In genomic region chr19:57357811-57358210, GRCm38 (mm10) we compare ENCODE assay signal across 10 mouse cellular contexts. TPM values are rescaled to one million over a fixed set of nuclear protein-coding genes. Genes with fewer than 3 reads are reported as not detected.
A peak's percentile ranks its signal among the peaks of the same experiment; 100 is the strongest.
DNase-seq lines count a peak whose midpoint lies in the region; ATAC-seq and TF ChIP-seq lines count a peak whose summit lies in the region.
"Had no signal": no experiment of that assay in that cellular context is flagged by ENCODE, and none has a peak within 500 bp of the region (broad histone marks: within the 10 kb centered on the region; RNA-seq: fewer than 3 reads in every experiment).

No protein-coding gene starts in this region.

- H3K9me3 ChIP-seq in liver, postnatal 0 days (ENCODE audit: low read length), result no peaks in the 10 kb centered on the region
- H3K9me3 ChIP-seq: limb, embryonic 12.5 days had no signal

- 0 out of 2 replicates have a peak, but pooled peaks cover 1% of the 10 kb centered on the region for H3K36me3 ChIP-seq in liver, adult 2 months (ENCODE audit: control insufficient read depth, insufficient read depth, low read length)
- no peaks in the 10 kb centered on the region; the same call in 1 of the 2 replicates for H3K36me3 ChIP-seq in liver, postnatal 0 days (replicated peaks; ENCODE audit: insufficient read depth, low read length)
- H3K36me3 ChIP-seq: limb, embryonic 12.5 days had no signal

- WGBS in liver, adult 2 months, result 60% methylated on average over 5 of the region's 5 CpGs
- WGBS in bone marrow, adult 2 months, result 56% methylated on average over 5 of the region's 5 CpGs
- 74% methylated on average over 5 of the region's 5 CpGs for WGBS in liver, postnatal 0 days (ENCODE audit: insufficient replicate concordance)

- peak overlapping the region; percentile 83 for H3K4me2 ChIP-seq in liver, postnatal 0 days (ENCODE audit: low read depth, low read length)
- H3K4me2 ChIP-seq: limb, embryonic 12.5 days had no signal

- no peaks in the 10 kb centered on the region for H3K27me3 ChIP-seq in liver, adult 2 months (ENCODE audit: control insufficient read depth, insufficient read depth, low read length)
- H3K27me3 ChIP-seq in liver, postnatal 0 days (ENCODE audit: insufficient read depth, low read length), result no peaks in the 10 kb centered on the region
- H3K27me3 ChIP-seq: limb, embryonic 12.5 days had no signal

- TF ChIP-seq POLR2A in liver, adult 2 months (IDR thresholded peaks at IDR 0.05; ENCODE audit: extremely low read depth, insufficient read depth, low read length), result no peak
- no peak for TF ChIP-seq POLR2A in bone marrow, adult 2 months (IDR thresholded peaks at IDR 0.05; ENCODE audit: borderline replicate concordance, control insufficient read depth, low read depth, low read length)

- H3K4me3 ChIP-seq in gastrocnemius, adult 2 months, result peak overlapping the region; percentile 90
- H3K4me3 ChIP-seq in liver, adult 2 months (ENCODE audit: insufficient read depth, low read depth, low read length), result peak overlapping the region; percentile 61
- H3K4me3 ChIP-seq in bone marrow, adult 2 months (replicated peaks; ENCODE audit: control insufficient read depth, low read depth, low read length), result peak overlapping the region; percentile 22
- H3K4me3 ChIP-seq in liver, postnatal 0 days (ENCODE audit: low read depth, low read length), result peak overlapping the region; percentile 97
- H3K4me3 ChIP-seq: limb, embryonic 12.5 days had no signal

- H3K27ac ChIP-seq in gastrocnemius, adult 2 months, result peak overlapping the region; percentile 88
- no peak overlapping the region for H3K27ac ChIP-seq in liver, adult 2 months (replicated peaks; ENCODE audit: insufficient read depth, low read depth, low read length)
- H3K27ac ChIP-seq in bone marrow, adult 2 months (ENCODE audit: control insufficient read depth, insufficient read depth, low read depth, low read length, poor library complexity), result no peak overlapping the region
- peak overlapping the region; percentile 99 for H3K27ac ChIP-seq in liver, postnatal 0 days (ENCODE audit: low read depth)
- H3K27ac ChIP-seq: hindbrain, postnatal 0 days; limb, embryonic 12.5 days had no signal

- no peak for ATAC-seq in liver, postnatal 0 days
- ATAC-seq in megakaryocyte progenitor cell, adult 5-6 weeks (replicated peaks; ENCODE audit: poor library complexity), result no peak
- ATAC-seq: hindbrain, postnatal 0 days had no signal

- intact Hi-C loops in gastrocnemius, adult 2 months (cut with DNase I), result no loop called here

- peaks cover 9% of the 10 kb centered on the region for H3K4me1 ChIP-seq in liver, adult 2 months (ENCODE audit: control insufficient read depth, insufficient read depth, low read length)
- peaks cover 10% of the 10 kb centered on the region for H3K4me1 ChIP-seq in bone marrow, adult 2 months (ENCODE audit: control insufficient read depth, insufficient read depth, low read length)
- H3K4me1 ChIP-seq in liver, postnatal 0 days (ENCODE audit: insufficient read depth), result peaks cover 52% of the 10 kb centered on the region

- no peak for TF ChIP-seq CTCF in gastrocnemius, adult 2 months (IDR thresholded peaks at IDR 0.05)
- TF ChIP-seq CTCF in liver, adult 2 months (IDR thresholded peaks at IDR 0.05; ENCODE audit: low read depth, low read length), result no peak
- TF ChIP-seq CTCF in bone marrow, adult 2 months (IDR thresholded peaks at IDR 0.05; ENCODE audit: control insufficient read depth, insufficient read depth, low read length), result no peak
- no peak for TF ChIP-seq CTCF in liver, postnatal 0 days (IDR thresholded peaks at IDR 0.05; ENCODE audit: low read depth)

- DNase-seq in gastrocnemius, adult 2 months, result no peak
- no peak for DNase-seq in gastrocnemius, postnatal 10 days
- peak; percentile 59 for DNase-seq in liver, adult 2 months (ENCODE audit: extremely low read depth, low read depth, low spot score)
- no peak for DNase-seq in liver
- peak; percentile 16 for DNase-seq in liver, postnatal 0 days
- no peak for DNase-seq in layer of hippocampus, adult 9-10 months (ENCODE audit: low spot score)

- peaks cover 12% of the 10 kb centered on the region; the same call in 1 of the 2 replicates for H3K79me2 ChIP-seq in liver, adult 2 months (ENCODE audit: control insufficient read depth, insufficient read depth, low read length)

- peak overlapping the region; percentile 56 for H3K9ac ChIP-seq in liver, adult 2 months (ENCODE audit: low read depth, low read length)
- peak overlapping the region; percentile 72 for H3K9ac ChIP-seq in liver, postnatal 0 days (replicated peaks)
- H3K9ac ChIP-seq: limb, embryonic 12.5 days had no signal

- TF ChIP-seq EP300 in liver, postnatal 0 days (IDR thresholded peaks at IDR 0.05; ENCODE audit: low read depth), result no peak

RNA-seq across cellular contexts. Expression of gene Fam160b1, which starts 2.7 kb away (rescaled TPM):
- 10 to 100 TPM; 12.0 to 17.4 TPM for total RNA-seq in gastrocnemius, adult 2 months (2021)
- total RNA-seq in gastrocnemius, postnatal 10 days (2021), result 10 to 100 TPM in 1 of 2 experiments, 1 to 10 TPM in 1; 9.6 to 12.8 TPM
- 18.4 and 21.7 TPM in 2 replicates for total RNA-seq in liver, adult 2 months (2014; rRNA removed)
- 10.6 and 10.9 TPM in 2 replicates for polyA plus RNA-seq in liver, adult 2 months (2012; rRNA removed)
- polyA plus RNA-seq in bone marrow, adult 2 months (2011; ENCODE audit: insufficient read depth, insufficient read length, low replicate concordance, missing spikeins), result 5.0 and 14.4 TPM in 2 replicates
- 7.8 and 9.2 TPM in 2 replicates for polyA plus RNA-seq in liver, postnatal 0 days (2015; fragmentation: Nextera tagmentation; extraction: Ambion mirVana)
- total RNA-seq in megakaryocyte progenitor cell, adult 5-6 weeks (2015), result 18.8 and 23.0 TPM in 2 replicates
- 12.7 and 13.2 TPM in 2 replicates for total RNA-seq in megakaryocyte progenitor cell, adult 5-6 weeks (2017)

RNA-seq across cellular contexts. Expression of gene Ablim1, which starts 43.1 kb away (rescaled TPM):
- 10 to 100 TPM; 38.5 to 56.1 TPM for total RNA-seq in gastrocnemius, adult 2 months (2021)
- 10 to 100 TPM; 42.8 to 52.0 TPM for total RNA-seq in gastrocnemius, postnatal 10 days (2021)
- total RNA-seq in liver, adult 2 months (2014; rRNA removed), result 23.7 and 35.2 TPM in 2 replicates
- polyA plus RNA-seq in liver, adult 2 months (2012; rRNA removed), result 16.4 and 16.6 TPM in 2 replicates
- polyA plus RNA-seq in bone marrow, adult 2 months (2011; ENCODE audit: insufficient read depth, insufficient read length, low replicate concordance, missing spikeins), result 10.7 and 15.5 TPM in 2 replicates
- 11.5 and 12.0 TPM in 2 replicates for polyA plus RNA-seq in liver, postnatal 0 days (2015; fragmentation: Nextera tagmentation; extraction: Ambion mirVana)
- total RNA-seq in megakaryocyte progenitor cell, adult 5-6 weeks (2015), result 6.1 and 7.0 TPM in 2 replicates
- 6.7 and 8.1 TPM in 2 replicates for total RNA-seq in megakaryocyte progenitor cell, adult 5-6 weeks (2017)

Comparison
In these comparisons a context has a peak if more than half of its experiments do, and no peak if none do; other contexts are left out.
1. DNase-seq: peak in liver, adult 2 months (single experiment) and liver, postnatal 0 days (single experiment); none in gastrocnemius, adult 2 months (single experiment), gastrocnemius, postnatal 10 days (single experiment), liver (single experiment) and layer of hippocampus, adult 9-10 months (single experiment).
2. H3K27ac ChIP-seq: peak in gastrocnemius, adult 2 months (single experiment) and liver, postnatal 0 days (single experiment); none in liver, adult 2 months (single experiment) and bone marrow, adult 2 months (single experiment).
3. H3K4me3 ChIP-seq: peak in every context shown above with its lines; median percentile 97 in liver, postnatal 0 days; 90 in gastrocnemius, adult 2 months; 61 in liver, adult 2 months; 22 in bone marrow, adult 2 months.